Mouse (Mus musculus): ENCODE data around the gene Xrcc2. TPM values are rescaled to one million over a fixed set of nuclear protein-coding genes. Genes with fewer than 3 reads are reported as not detected.
"Not testable (repeated sequence)": the region's sequence is repeated elsewhere in the genome, so short reads cannot be mapped to it uniquely, and the experiment has no call there.

Xrcc2 gene
- polyA plus RNA-seq (2016; fragmentation: Nextera tagmentation; extraction: Ambion mirVana): 8.0 and 9.5 TPM in 2 replicates

GRCm38 (mm10) chr5:25705567-25706349, at the start of gene Xrcc2:
TSS of gene Xrcc2 (minus strand) at chr5:25705825.
- Histone ChIP-seq H3K4me2 (replicated peaks) (peak within 1 kb of the TSS; percentile 68), H3K9me3 (replicated peaks) (no peaks in the 10 kb centered on the region), H3K9ac (peak within 1 kb of the TSS; percentile 82), H3K4me1 (peaks cover 9% of the 10 kb centered on the region), H3K27me3 (no peaks in the 10 kb centered on the region), H3K27ac (peak within 1 kb of the TSS; percentile 75), H3K4me3 (peak within 1 kb of the TSS; percentile 86), H3K36me3 (0 out of 2 replicates have a peak, but pooled peaks cover 9% of the 10 kb centered on the region)
- 8% methylated on average over 51 of the region's 51 CpGs for whole genome bisulfite sequencing
- peak; percentile 94 for ATAC-seq (ENCODE audit: low FRiP score)

DNA sequence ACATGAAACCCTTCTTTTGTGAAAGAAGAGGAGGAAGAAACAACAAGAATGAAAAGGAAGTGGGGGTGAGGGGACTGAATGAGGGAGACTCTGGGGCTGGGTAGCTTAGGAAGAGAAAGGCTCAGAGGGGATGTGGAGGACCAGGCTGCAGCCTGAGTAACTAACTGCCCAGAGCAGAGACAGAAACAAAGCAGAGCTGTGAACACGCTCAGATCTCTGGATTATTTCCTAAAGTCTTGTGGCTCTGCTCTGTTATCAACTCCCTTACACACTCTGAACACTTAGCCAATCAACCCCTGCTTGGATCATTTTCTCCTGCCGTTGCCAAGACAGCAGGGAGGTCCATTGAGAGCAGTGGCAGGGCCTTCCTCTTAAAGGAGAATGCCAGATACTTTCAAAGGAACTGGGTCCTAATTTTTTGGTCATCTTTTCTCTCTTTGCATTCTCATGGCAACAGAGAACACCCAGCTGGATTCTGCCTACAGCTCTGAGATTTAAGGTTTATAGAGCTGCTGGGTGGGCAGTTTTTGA, 48.7 kb upstream of the Xrcc2 start:
- H3K4me2 ChIP-seq (replicated peaks): no peak overlapping the region
- no peaks in the 10 kb centered on the region for H3K27me3 ChIP-seq

DNA sequence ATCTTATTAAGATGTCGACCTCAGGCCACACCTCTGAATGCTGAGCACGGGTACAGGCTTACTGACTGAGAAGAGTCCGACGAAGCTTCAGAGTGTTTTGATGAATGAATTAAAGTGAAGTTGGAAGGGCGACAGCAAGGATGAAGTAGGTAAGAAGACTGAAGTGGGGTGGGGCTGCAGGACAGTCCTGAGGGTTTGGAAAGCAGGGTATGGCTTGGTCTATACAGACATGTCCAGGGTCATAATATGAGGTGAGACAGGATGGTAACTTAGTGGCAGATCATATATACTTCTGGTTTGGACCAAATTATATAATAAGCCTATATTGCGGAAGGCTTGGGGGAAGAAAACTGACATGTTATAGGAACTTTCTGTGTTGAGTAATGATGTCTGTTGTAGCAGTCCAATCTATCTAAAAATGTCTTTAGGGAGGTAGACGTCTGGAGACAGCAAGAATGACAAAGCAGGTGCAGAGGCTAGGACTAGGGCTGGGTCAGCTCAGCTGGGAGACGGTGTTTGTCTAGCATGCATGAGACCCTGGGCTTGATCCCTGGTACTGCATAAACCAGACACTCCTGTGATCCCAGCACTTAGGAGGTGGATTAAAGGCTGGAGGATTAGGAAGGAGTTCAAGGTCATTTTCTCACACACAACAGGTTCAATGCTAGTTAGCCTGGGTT, 48.1 kb upstream of the Xrcc2 start:
- Histone ChIP-seq H3K27ac (no peak overlapping the region), H3K9me3 (replicated peaks) (no peaks in the 10 kb centered on the region), H3K36me3 (no peaks in the 10 kb centered on the region), H3K9ac (no peak overlapping the region), H3K4me3 (no peak overlapping the region), H3K4me2 (replicated peaks) (no peak overlapping the region), H3K4me1 (peaks cover 6% of the 10 kb centered on the region; the same call in 1 of the 2 replicates), H3K27me3 (no peaks in the 10 kb centered on the region)
- WGBS: 53% methylated on average over 8 of the region's 8 CpGs
- no peak for ATAC-seq (ENCODE audit: low FRiP score)

More for the DNA sequence above, 48.7 kb upstream of the Xrcc2 start:
- 16% methylated on average over 2 of the region's 2 CpGs for whole genome bisulfite sequencing
- H3K9me3 ChIP-seq (replicated peaks): no peaks in the 10 kb centered on the region
- H3K4me3 ChIP-seq: no peak overlapping the region
- no peak overlapping the region for H3K9ac ChIP-seq
- no peaks in the 10 kb centered on the region for H3K36me3 ChIP-seq
- peaks cover 6% of the 10 kb centered on the region; the same call in 1 of the 2 replicates for H3K4me1 ChIP-seq
- ATAC-seq (ENCODE audit: low FRiP score): no peak
- no peak overlapping the region for H3K27ac ChIP-seq

- ATAC-seq (ENCODE audit: low FRiP score): no peak
- H3K27me3 ChIP-seq: no peaks in the 10 kb centered on the region
- H3K4me2 ChIP-seq (replicated peaks): no peak overlapping the region
- no peaks in the 10 kb centered on the region for H3K9me3 ChIP-seq (replicated peaks)
- no peak overlapping the region for H3K27ac ChIP-seq
- no peak overlapping the region for H3K9ac ChIP-seq
- H3K4me1 ChIP-seq: peaks cover 6% of the 10 kb centered on the region; the same call in 1 of the 2 replicates
- no peak overlapping the region for H3K4me3 ChIP-seq
- no peaks in the 10 kb centered on the region for H3K36me3 ChIP-seq
- WGBS: 87% methylated on average over 5 of the region's 5 CpGs
These were observed 47.2 kb upstream of the Xrcc2 start for GRCm38 (mm10) chr5:25752862-25753261.

GRCm38 (mm10) chr5:25751552-25751951, 45.9 kb upstream of the Xrcc2 start:
- peaks cover 6% of the 10 kb centered on the region; the same call in 1 of the 2 replicates for H3K4me1 ChIP-seq
- H3K27ac ChIP-seq: no peak overlapping the region

DNA sequence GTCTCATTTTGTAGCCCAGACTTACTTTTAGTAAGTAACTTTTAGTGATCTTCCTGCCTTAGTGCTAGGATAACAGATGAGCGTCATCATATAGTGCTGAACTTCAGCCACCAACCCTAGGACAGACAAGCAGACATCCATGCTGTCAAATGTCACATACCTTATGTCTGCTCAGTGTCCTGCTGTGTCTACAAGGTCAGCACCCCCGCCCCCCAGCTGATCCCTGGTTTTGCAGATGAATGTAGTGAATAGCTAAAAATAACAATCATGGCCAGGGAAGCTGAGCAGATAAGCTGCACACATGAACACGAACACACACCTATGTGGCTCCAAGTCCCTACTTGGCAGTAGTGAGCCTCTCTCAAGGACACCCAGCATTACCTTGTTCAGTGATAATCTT, 43.0 kb upstream of the Xrcc2 start:
- WGBS: 82% methylated on average over 3 of the region's 3 CpGs
- Histone ChIP-seq H3K9ac (no peak overlapping the region), H3K27me3 (no peaks in the 10 kb centered on the region), H3K4me1 (no peaks in the 10 kb centered on the region), H3K9me3 (replicated peaks) (no peaks in the 10 kb centered on the region), H3K4me3 (no peak overlapping the region), H3K27ac (no peak overlapping the region), H3K36me3 (no peaks in the 10 kb centered on the region), H3K4me2 (replicated peaks) (no peak overlapping the region)
- ATAC-seq (ENCODE audit: low FRiP score): no peak

More at GRCm38 (mm10) chr5:25751552-25751951, 45.9 kb upstream of the Xrcc2 start:
- H3K9me3 ChIP-seq (replicated peaks): no peaks in the 10 kb centered on the region
- no peak overlapping the region for H3K9ac ChIP-seq
- no peak overlapping the region for H3K4me2 ChIP-seq (replicated peaks)
- no peaks in the 10 kb centered on the region for H3K36me3 ChIP-seq
- ATAC-seq (ENCODE audit: low FRiP score): no peak
- H3K27me3 ChIP-seq: no peaks in the 10 kb centered on the region
- H3K4me3 ChIP-seq: no peak overlapping the region

- ATAC-seq (ENCODE audit: low FRiP score): no peak
- Histone ChIP-seq H3K27me3 (no peaks in the 10 kb centered on the region), H3K4me3 (no peak overlapping the region), H3K27ac (no peak overlapping the region), H3K9ac (no peak overlapping the region), H3K4me2 (replicated peaks) (no peak overlapping the region), H3K36me3 (no peaks in the 10 kb centered on the region), H3K4me1 (no peaks in the 10 kb centered on the region), H3K9me3 (replicated peaks) (no peaks in the 10 kb centered on the region)
These were observed 42.3 kb upstream of the Xrcc2 start for GRCm38 (mm10) chr5:25747904-25748303.

DNA sequence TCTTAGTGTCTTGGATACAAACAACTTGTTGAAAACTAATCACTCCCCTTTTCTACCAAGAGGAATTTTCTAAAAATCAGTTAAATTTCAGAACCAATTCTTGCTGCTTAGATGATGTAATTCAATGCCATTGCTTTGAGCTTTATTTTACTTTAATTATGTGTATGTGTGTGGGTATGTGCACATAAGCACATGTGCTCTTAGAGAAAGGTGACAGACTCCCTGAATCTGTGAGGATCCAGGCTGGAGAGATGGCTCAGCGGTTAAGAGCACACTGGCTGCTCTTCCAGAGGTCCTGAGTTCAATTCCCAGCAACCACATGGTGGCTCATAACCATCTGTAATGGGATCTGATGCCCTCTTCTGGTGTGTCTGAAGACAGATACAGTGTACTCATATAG, 33.3 kb upstream of the Xrcc2 start:
- WGBS: 87% methylated on average over 1 of the region's 1 CpGs
- not testable (repeated sequence) for ATAC-seq (ENCODE audit: low FRiP score); H3K27ac ChIP-seq

GRCm38 (mm10) chr5:25738448-25738847, 32.8 kb upstream of the Xrcc2 start:
- WGBS: 73% methylated on average over 3 of the region's 3 CpGs
- Histone ChIP-seq H3K4me2 (replicated peaks) (no peak overlapping the region), H3K4me3 (no peak overlapping the region), H3K9ac (no peak overlapping the region), H3K4me1 (no peaks in the 10 kb centered on the region), H3K9me3 (replicated peaks) (no peaks in the 10 kb centered on the region), H3K27ac (no peak overlapping the region), H3K36me3 (no peaks in the 10 kb centered on the region), H3K27me3 (no peaks in the 10 kb centered on the region)
- ATAC-seq (ENCODE audit: low FRiP score): no peak

More for the DNA sequence above, 33.3 kb upstream of the Xrcc2 start:
- not testable (repeated sequence) for H3K4me1 ChIP-seq; H3K9me3 ChIP-seq (replicated peaks); H3K36me3 ChIP-seq; H3K4me2 ChIP-seq (replicated peaks); H3K27me3 ChIP-seq; H3K9ac ChIP-seq; H3K4me3 ChIP-seq

- no peak overlapping the region for H3K9ac ChIP-seq
- no peak for ATAC-seq (ENCODE audit: low FRiP score)
- 86% methylated on average over 2 of the region's 2 CpGs for WGBS
- no peak overlapping the region for H3K27ac ChIP-seq
- no peaks in the 10 kb centered on the region for H3K36me3 ChIP-seq
- H3K4me1 ChIP-seq: no peaks in the 10 kb centered on the region
- no peak overlapping the region for H3K4me3 ChIP-seq
- no peaks in the 10 kb centered on the region for H3K9me3 ChIP-seq (replicated peaks)
- H3K27me3 ChIP-seq: no peaks in the 10 kb centered on the region
- no peak overlapping the region for H3K4me2 ChIP-seq (replicated peaks)
These were observed 30.2 kb upstream of the Xrcc2 start for GRCm38 (mm10) chr5:25735861-25736260.

GRCm38 (mm10) chr5:25734318-25734717, 28.7 kb upstream of the Xrcc2 start:
- Histone ChIP-seq H3K27me3 (no peaks in the 10 kb centered on the region), H3K9ac (no peak overlapping the region), H3K27ac (no peak overlapping the region), H3K4me2 (replicated peaks) (no peak overlapping the region), H3K4me3 (no peak overlapping the region), H3K9me3 (replicated peaks) (no peaks in the 10 kb centered on the region), H3K36me3 (no peaks in the 10 kb centered on the region), H3K4me1 (no peaks in the 10 kb centered on the region)
- no peak for ATAC-seq (ENCODE audit: low FRiP score)
- WGBS: 8% methylated on average over 1 of the region's 1 CpGs

GRCm38 (mm10) chr5:25724134-25724675, 18.6 kb upstream of the Xrcc2 start:
- ATAC-seq (ENCODE audit: low FRiP score): no peak

More at GRCm38 (mm10) chr5:25724134-25724675, 18.6 kb upstream of the Xrcc2 start:
- no peak overlapping the region for H3K27ac ChIP-seq
- no peaks in the 10 kb centered on the region for H3K36me3 ChIP-seq
- no peak overlapping the region for H3K4me3 ChIP-seq
- no peaks in the 10 kb centered on the region for H3K4me1 ChIP-seq
- no peak overlapping the region for H3K9ac ChIP-seq
- no peaks in the 10 kb centered on the region for H3K27me3 ChIP-seq
- H3K9me3 ChIP-seq (replicated peaks): no peaks in the 10 kb centered on the region
- no peak overlapping the region for H3K4me2 ChIP-seq (replicated peaks)
- 52% methylated on average over 1 of the region's 1 CpGs for WGBS
